Mouse (Mus musculus) T-cell, adult 2 months (primary cell): ENCODE results near the gene Trmt112.
"Not testable (repeated sequence)": the region's sequence is repeated elsewhere in the genome, so short reads cannot be mapped to it uniquely, and the experiment has no call there.

ENCODE experiments used
- DNase-seq: peaks from one replicate; pipeline ENCODE4 v3.0.0; 2022; ENCODE audit warnings: low spot score

Gene Trmt112

DNA sequence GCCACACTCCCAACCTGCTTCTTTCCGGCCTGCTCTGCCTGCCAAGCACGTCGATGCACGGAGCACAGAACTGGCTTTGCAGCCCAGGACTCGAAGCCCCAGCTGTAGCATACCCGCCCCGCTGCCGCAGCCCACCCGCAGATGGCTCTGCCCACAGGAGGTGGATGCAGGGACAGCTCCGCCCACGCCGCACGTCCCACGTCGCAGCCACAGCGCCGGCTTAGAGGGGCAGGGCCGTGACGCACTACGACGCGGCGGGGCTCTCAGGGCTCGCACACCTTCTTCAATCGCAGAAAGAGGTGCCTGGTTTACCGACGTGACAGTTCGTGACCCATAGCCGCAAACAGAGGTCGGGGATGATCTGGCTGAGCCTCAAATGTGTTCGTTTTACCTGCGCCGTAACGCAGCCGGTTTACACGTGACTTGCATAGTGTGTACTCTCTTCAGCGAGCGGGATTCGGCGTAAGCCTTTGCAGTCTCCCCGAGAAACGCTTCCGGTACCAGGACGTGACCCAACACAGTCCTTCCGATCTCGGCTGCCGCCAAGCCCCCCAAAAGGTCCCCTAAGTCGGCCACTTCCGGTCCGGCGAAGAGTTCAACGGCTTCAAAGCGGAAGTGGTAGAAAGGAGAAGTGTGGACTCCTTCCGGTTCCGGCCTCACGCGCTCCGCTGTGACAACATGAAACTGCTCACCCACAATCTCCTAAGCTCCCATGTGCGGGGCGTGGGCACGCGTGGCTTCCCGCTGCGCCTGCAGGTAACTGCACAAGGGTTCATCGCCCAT lies at the start of gene Trmt112, which contains the start of gene Prdx5:
Gene Trmt112 (plus strand): TSS at position 192 of the 783 bp plus-strand sequence.
Gene Prdx5 (minus strand): TSS at position 600 of the 783 bp plus-strand sequence.
- DNase-seq: peak; percentile 90

DNA sequence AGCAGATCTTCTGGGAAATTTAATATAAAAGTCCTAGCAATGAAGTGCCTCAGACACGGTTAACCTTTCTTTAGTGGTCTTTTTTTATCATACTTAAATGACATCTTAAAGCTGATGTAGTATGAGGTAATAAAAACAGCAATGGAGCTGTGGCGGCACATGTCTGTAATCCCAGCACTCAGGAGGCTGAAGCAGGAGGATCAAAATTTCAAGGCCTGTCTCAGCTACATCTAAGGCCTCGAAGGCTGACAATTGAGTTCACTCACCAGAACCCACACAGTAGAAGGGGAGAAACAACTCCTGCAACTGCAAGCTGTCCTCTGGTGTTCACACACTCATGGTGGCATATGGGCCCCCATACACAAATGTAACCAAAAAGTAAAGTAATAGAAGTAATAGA lies 49.5 kb upstream of the Trmt112 start:
- DNase-seq: no peak

DNA sequence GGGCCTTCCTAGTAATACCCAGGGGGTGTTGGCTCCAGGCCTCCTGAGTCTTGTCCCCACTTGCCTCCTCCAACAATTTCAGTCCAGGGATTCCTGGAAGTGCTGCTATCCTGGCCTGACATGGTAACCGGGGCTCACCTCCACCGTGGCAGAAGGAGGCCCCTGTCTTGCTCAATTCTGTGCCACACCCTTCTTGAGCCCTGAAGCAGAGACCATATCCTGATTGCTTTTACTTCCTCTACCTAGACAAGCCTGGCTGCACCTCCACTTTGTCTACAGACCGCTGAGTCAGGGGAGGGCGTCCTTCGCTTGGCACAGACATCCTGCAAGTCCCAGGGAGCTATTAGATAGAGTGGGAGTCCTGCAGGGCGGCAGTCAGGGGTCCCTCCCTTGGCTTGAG lies 48.8 kb upstream of the Trmt112 start:
- DNase-seq: no peak

DNA sequence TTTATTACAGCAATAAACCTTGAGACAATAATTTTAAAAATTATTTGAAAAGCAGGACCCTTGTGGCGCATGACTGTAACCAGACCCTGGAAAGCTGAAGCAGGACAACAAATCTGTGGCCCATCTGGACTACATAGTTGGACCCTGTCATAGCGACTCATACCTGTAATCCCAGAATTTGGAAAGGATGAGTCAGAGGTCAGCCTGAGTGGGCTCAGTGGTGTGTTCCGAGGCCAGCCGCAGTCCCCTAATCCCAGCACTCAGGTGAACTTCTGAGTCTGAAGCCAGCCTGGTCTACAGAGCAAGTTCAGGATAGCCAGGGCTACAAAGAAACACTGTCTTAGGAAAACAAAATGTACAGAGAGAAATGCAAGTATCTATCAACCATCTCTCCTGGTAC lies 48.0 kb upstream of the Trmt112 start:
- no peak for DNase-seq

DNA sequence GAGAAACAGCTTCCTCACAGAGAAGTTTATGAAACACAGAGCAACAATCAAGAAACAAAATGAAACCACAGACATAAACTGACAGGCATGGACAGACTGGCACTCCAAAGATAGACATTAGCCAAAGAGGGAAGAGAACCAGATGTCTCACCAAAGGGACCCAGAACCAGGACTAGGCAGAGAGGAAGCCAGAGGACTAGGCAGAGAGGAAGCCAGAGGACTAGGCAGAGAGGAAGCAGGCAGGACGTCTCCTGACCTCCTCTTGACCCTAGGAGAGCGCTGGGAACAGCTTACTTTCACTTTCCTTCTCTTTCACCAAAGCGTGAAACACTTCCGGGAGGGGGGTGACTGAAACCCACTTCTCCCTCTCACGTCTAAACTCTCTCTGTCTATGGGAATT lies 40.1 kb upstream of the Trmt112 start:
- peak; percentile 80 for DNase-seq

DNA sequence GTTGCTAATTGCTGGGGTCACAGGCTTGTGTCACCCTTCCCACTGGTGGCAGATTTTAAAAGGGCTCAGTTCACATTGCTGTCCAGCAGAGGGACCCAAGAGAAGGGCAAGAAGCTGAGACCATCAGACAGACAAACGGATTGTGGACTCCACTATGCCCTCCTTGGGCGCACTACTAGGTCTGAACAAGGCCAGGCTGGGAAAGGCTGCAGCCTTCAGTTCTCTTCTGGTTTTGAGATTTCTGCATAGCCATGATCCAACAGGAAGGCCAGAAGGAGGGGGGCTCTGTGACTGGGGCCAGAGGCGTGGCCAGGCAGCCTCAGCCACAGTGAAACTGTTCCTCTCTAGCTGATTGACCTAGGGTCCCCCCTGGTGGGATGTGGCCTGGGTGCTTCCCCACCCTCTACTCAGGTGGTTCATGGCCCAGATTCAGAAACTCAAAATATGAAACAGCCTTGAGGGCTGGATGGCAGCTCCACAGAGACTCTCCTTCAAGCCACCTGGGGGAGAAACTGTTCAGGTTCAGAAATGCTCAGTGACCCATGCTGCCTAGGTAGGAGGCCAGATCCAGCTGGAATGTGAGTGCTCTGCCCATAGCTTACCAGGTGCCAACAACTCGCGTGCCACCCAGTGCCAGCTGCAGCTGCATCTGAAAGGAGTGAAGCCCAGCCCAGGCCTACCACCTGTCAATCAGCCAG lies 37.8 kb upstream of the Trmt112 start:
- DNase-seq: peak; percentile 41

DNA sequence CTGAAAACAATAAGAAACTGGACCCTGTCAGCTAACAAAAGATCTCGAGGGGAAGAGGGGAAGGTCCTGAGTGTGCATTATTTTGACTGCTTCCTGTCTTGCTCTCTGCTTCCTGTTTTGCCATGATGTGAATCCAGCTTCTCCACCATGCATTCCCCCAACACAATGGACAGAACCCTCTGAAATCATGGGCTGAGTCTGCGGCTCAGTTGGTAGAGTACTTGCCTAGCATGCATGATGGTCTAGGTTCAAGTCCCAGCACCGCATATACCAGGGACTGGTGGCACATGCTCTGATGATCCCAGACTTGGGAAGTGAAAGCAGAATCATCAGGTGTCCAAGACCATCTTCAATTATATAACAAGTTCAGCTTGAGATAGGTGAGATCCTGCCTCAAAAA lies 36.8 kb upstream of the Trmt112 start:
- no peak for DNase-seq

DNA sequence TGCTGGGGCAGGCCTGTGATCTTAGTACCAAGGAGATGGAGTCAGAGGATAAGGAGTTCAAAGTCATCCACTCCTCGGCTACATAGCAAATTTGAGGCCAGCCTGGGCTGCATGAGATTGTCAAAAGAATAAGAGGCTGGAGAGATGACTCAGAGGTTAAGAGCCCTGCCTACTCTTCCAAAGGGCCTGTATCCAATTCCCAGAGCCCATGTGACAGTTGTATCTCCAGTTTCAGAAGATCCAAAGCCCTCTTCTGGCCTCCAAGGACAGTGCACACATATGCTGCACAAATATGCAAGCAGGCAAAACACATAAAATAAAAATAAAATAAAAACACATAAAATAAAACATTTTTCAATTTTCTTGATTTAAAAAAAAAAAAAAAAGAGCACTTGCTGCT lies 35.2 kb upstream of the Trmt112 start:
- no peak for DNase-seq

DNA sequence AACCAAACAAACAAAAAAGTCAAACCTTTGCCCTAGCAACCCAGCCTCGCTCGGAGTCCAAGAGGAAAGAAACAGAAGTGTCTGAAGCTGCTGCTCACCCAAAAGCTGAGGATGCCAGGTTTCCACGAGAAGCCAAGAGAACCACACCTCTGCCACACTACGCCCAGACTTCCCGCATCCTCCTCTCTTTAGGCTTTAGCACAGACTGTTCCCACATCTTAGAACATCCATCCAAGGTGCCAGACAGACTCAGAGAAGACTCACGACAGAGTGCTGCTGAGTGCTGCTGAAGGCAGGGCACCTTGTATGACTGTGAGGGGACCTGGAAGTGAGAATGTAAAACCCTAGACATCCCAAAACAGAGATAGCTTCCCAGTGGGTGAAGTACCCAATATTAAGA lies 33.7 kb upstream of the Trmt112 start:
- DNase-seq: no peak

DNA sequence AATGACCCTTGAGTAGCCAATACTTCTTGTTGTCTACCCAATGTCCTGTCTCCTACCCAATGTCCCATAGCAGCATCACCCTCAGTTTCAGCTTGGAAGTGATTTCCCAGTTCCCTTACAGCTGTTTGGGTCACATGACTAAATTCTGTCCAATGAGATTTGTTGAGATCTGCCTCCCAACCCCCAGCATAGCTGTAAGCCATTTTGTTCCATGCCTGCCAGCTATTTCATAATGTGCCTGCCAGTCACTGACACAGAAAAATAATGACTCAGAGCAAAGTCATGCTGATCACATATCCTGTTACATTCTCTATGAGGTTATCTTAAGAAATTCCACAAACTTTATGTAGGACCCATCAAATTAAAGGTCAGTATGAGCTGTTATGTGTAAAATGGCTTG lies 32.7 kb upstream of the Trmt112 start:
- DNase-seq: no peak

DNA sequence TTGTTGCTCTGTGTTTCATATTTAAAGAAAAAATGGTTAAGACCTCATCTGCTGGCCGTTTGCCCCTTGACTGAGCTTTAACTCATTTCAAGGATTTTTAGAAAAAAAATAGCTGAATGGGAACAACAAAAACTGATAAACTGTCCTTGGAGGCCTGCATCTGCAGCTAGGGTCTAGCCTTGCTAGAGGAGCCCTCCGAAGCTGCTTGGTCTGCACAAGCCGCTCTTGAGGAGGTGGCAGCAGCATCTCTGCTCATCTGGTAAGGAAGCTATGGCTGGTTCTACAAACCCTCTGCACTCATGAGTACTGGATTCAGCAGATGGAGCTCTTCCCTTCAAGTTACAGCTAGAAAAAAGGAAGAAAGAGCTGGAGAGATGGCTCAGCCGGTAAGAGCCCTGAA lies 31.5 kb upstream of the Trmt112 start:
- no peak for DNase-seq

DNA sequence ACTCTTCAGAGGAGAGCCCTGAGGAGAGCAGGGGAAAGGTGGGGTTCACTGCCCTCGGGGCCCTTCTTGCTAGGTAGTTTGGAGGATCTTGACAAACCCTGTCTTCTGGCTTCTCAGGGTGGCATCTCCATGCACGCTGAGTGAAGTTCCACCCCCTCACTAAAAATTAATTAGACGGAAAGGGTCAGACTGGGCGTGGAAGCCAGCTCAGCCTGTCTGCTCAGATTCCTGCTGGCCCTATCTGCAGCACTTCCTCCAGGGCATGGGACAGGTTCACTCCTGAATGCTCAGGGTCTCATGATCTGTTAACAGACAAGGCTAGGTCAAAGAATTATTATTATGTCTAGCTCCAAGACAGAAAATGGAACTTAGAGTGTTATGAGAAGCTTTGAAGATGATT lies 17.0 kb upstream of the Trmt112 start:
- no peak for DNase-seq

DNA sequence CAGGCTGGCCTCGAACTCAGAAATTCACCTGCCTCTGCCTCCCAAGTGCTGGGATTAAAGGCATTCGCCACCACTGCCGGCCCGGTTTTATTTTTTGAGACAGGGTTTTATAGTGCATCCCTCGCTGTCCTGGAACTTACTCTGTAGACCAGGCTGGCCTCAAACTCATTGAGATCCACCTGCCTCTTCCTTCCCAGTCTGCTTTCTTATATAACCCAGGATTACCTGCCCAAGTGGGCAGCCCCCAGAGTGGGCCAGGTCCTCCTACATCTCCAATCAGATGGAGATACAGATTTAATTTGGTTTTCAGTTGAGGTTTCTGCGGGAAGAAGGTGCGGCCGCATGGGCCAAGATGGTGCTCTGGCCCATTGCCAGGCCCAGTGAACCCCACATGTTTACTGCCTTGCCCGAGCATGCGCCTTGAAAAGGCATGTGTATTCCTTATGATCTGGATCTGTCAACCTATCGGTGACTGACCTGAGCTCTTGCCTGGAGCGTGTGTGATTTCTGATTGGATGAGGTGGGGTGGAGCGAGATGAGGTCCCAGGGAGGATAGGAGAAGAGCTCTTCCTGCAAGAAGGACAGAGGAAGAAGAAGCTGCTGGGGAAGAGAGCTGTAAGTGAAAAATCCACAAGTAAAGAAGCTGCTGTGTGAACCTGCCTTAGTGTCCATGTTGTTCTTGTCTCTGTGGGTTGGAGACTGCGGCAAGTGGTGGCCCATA lies 15.6 kb upstream of the Trmt112 start:
- no peak for DNase-seq

DNA sequence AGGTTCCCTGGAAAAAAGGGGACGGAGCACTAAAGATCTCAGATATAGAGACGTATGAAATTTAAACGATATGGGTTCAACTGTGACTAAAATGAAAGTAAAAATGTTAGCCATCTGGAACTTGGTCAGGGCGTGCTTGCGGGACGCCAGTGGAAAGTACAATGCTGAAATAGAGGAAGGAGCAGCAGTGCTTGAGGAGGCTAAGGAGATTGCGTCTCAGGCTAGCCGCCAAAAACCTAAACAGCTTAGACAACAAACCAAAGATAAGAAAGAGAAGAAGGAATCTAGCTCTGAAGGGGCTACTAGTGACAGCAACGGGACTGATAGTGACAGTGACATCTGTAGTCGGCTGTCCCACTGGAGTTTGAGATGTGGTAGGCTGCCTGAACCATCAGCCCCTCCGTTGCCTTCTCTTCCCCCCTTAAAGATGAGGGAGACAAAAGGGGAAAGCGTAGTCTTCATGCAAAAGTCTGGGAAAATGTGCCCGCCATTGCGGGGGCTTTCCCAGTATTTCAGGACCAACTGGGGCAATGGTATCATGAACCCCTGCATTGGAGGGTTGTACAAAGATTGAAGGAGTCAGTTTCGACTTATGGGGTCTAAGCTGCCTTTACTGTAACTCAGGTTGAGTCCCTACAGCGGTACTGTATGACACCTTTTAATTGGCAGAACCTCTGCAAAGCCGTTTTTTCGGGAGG lies 13.7 kb upstream of the Trmt112 start:
- DNase-seq: not testable (repeated sequence)

DNA sequence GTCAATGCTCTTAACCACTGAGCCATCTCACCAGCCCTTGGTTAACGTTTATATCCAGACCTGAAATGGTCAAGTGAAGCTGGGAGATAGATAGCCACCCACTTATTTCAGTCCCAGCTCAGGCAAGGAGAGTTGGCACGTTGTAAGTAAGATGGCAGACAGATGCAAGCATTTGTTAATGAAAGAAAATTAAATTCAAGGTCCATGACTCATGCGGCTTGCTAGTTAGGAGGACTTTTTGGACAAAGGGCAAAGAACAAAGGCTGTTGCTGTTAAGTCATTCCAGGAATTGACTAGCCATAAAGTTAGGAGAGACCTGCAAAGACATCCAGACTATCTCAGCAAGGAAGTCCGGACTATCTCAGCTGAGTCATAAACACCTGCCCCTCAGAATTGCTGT lies 9.9 kb upstream of the Trmt112 start:
- DNase-seq: no peak

DNA sequence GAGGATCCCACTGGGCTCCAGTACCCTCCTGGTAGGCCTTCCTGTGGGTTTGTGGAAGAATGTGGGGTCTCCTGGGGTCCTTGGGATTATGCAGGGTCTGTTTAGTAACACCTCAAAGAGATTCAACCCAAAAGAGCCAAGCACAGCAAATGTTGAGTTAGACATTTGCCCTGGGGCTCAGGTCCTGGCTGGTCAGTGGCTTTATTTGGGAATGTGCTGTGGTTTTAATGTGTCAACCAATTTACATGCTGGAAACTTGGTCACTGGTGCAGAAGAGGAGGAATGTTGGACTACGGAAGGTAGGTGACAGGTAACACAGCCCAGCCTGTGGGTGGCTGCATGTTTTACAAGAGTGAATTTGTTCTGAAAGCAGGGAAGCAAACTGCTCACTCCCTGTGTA lies 6.5 kb upstream of the Trmt112 start:
- DNase-seq: no peak

DNA sequence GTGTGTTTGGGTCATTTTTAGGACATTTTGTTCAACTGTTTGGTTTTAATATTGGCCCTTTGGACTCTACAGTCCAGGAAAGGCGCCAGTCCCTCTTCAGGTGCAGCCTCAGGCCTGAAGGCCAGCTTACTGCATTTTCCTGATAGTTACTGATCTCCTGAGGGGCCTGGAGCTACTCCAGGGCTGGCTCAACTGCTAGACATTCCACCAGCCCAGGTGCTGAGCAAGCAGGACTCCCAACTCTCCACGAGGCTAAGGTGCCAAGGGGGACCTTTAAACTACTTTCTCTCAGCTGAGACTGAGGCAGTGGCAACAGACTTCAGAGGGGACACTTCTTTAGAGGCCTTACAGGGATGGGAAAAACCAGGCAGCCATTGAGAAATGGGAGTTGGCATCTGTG lies 4.7 kb upstream of the Trmt112 start:
- no peak for DNase-seq

DNA sequence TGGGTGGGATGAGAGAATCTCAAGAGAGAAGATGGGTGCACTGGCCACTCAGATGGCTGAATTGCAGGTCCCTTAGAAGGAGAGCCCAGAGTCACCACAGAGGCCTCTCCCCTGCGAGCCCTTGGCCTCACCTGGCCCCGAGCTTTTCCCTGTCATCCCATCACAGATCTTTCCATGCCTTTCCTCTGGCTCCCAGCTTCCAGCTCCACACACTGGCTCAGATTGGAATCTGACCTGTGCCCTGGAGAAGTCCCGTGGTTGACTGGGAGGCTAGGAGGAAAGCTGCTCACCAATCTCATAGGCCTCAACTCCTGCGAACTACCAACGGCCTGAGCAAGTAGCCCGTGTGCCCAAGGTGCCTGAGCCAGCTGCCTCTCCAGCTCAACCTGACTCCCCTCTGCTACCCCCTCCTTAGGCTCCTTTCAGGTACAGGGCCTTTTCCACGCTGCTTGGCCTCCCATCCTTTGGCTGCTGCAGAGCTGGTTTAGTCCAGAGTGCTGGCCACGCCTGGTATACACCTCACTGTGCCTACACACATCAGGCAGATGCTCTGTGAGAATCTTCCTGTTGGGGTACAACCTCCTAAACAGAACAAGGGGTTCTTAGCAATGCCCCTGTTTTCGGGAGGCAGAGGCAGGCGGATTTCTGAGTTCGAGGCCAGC lies 3.9 kb upstream of the Trmt112 start:
- DNase-seq: no peak

DNA sequence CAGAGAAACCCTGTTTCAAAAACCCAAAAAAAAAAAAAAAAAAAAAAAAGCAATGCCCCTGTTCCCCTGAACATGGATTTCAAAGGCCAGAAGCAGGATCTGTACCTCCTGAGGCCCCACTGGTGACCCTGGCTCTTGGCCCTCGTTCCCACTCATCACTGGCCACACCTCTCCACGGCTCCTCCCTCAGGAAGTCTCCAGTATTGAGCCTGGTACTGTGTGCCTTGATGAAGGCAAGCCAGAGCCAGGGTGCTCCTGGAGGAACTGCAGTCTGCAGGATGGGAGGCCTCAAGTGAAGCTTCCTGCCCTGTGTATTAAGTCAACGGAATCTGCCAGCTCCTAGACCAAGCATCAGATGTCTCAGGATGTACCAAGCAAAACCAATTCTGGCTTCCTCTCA lies 3.3 kb upstream of the Trmt112 start:
- DNase-seq: no peak

DNA sequence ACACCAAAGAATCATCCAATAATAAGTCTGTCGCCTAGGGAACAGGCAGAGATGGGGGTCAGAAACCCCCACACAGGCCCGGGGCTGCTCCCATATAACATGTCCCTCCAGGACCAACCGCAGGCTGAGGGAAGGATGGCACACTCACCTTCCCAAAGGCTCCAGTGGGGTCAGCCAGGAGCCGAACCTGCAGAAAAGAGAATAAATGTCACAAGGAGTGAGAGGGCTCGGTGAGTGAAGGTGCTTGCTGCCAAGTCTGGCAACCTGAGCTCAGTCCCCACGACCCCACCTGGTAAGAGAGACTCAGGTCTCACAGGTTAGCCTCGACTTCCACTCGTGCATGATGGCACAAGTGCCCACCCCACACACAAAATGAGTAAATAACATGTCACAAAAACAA lies 2.4 kb upstream of the Trmt112 start:
- DNase-seq: no peak

DNA sequence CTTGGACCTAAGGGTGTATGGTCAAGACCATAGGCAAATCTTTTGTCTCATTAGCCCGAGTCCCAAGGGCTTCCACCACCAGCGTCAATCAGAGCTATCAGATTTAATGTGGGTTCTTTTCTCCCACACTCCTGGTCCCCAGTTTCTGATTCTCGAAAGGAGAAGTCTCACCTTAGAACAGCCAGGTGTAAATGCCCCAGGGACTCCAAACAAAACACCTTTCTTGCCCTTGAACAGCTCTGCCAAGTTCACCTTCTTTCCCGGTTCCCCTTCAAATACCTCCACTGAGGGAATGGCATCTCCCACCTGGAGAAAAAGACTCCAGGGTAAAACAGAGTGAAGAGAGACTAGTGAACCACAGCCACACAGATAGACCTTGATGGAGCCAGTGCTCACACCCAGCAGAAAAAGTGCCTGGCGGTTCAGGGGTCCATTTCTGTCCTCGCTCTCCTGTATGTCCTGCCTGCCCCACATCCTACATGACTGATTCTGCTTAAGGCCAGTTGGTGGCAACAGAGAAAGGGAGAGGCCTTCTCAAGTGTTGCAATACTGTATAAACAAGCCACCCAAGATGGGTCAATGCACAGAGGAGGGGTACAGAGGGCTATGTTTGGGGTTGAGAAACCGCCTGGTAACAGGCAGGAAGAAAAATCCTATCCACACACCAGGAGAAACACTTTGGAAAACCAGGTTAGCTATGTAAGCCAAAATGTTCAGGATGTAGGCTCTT lies 1.5 kb upstream of the Trmt112 start:
- no peak for DNase-seq
